Mouse (Mus musculus) heart, embryonic 12.5 days (tissue): ENCODE results near the gene Pla2g4a. TPM values are rescaled to one million over a fixed set of nuclear protein-coding genes. Genes with fewer than 3 reads are reported as not detected.

Experiments
- ATAC-seq: fragments of 200-750 bp; cut with Nextera tagmentation; 2 replicates; pipeline ENCODE4 v1.8.0; 2017; ENCODE audit warnings: moderate TSS enrichment, moderate library complexity; ENCODE audit not compliant: insufficient number of reproducible peaks, low FRiP score
- H3K27ac ChIP-seq: fragments of 300-500 bp; sonication (generic); 2 replicates; pipeline ENCODE4 v1.5.1; 2016; ENCODE audit warnings: mild to moderate bottlenecking, moderate library complexity; ENCODE audit not compliant: poor library complexity, severe bottlenecking
- H3K27me3 ChIP-seq: fragments of 300-500 bp; sonication (generic); replicated peaks from 2 replicates; pipeline ENCODE4 v1.6.1; 2016; ENCODE audit warnings: mild to moderate bottlenecking, moderate library complexity
- H3K36me3 ChIP-seq: fragments of 300-500 bp; sonication (generic); 2 replicates; pipeline ENCODE4 v1.6.1; 2016; ENCODE audit warnings: mild to moderate bottlenecking, moderate library complexity
- H3K4me1 ChIP-seq: fragments of 300-500 bp; sonication (generic); replicated peaks from 2 replicates; pipeline ENCODE4 v1.6.1; 2016; ENCODE audit warnings: mild to moderate bottlenecking
- H3K4me2 ChIP-seq: fragments of 300-500 bp; sonication (generic); 2 replicates; pipeline ENCODE4 v1.6.1; 2016; ENCODE audit warnings: mild to moderate bottlenecking, moderate library complexity
- H3K4me3 ChIP-seq: fragments of 300-500 bp; sonication (generic); 2 replicates; pipeline ENCODE4 v1.5.1; 2016; ENCODE audit warnings: mild to moderate bottlenecking
- H3K9ac ChIP-seq: fragments of 300-500 bp; sonication (generic); 2 replicates; pipeline ENCODE4 v1.6.1; 2016; ENCODE audit warnings: mild to moderate bottlenecking, moderate library complexity
- H3K9me3 ChIP-seq: fragments of 300-500 bp; sonication (generic); replicated peaks from 2 replicates; pipeline ENCODE4 v1.6.1; 2016; ENCODE audit warnings: mild to moderate bottlenecking, moderate library complexity
- WGBS: fragments of 180-500 bp; shearing (Covaris S2); methylation state at CpG from one replicate; pipeline ENCODE4 v1.1.7; 2016; 5-methylcytosine and 5-hydroxymethylcytosine counted together
- polyA plus RNA-seq: library from polyadenylated mRNA; unstranded; fragments of >200 nt; fragmentation: Nextera tagmentation; extraction: Ambion mirVana; gene quantifications from 2 replicates; pipeline ENCODE4 v1.2.1, GENCODE M21; 2016

Pla2g4a gene
- polyA plus RNA-seq, 1 experiment from 2014 or later: 7.2 TPM

DNA sequence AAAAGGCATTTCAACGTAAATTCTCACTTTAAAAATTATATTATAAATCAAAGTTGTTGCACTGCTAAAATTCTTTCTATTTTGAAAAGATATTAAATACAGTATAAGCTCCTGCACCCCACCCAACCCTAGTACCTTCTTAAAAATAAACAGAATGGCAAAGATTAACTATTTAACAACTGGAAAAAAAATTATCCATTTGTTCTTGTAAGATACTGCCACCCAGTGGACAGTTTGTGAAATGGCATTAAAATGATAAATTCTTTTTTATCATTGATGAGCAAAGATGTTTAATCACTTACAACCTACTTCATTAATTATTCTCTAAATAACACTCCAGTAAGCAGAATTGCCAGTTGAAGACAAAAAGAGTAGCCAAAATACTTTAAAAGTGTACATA lies 151.6 kb downstream of the Pla2g4a start:
- H3K27me3 ChIP-seq: no peaks in the 10 kb centered on the region
- no peaks in the 10 kb centered on the region for H3K4me1 ChIP-seq
- no peak overlapping the region for H3K9ac ChIP-seq
- ATAC-seq: no peak
- no peak overlapping the region for H3K4me2 ChIP-seq
- 87% methylated on average over 1 of the region's 1 CpGs for WGBS
- H3K9me3 ChIP-seq: no peaks in the 10 kb centered on the region
- H3K27ac ChIP-seq: no peak overlapping the region
- H3K4me3 ChIP-seq: no peak overlapping the region
- no peaks in the 10 kb centered on the region for H3K36me3 ChIP-seq

Other genes starting within 250 kb of the Pla2g4a start
- 0.09 and 0.15 TPM in 2 replicates for gene Ptgs2, start 138.7 kb upstream of the Pla2g4a start, polyA plus RNA-seq